ENCODE assay signal across 21 mouse cellular contexts in the genomic region with DNA sequence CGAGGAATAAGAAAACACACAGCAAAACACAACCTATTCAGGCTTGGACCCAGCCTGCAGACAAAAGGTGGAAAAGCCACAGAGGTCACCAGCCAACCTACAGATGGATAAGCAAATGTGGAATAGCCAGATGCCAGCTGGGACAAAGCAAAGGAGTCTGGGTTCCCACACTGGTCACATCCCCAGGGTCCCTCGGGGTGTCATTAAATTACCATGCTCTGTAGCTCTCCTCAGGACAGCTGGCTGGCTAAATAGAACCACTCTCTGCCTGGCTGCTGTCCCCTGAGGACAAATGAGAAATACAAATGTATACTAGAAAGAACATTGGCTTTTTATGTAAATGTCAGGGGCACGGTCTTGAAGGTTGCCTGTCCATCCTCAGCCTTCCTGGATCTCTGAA. TPM values are rescaled to one million over a fixed set of nuclear protein-coding genes. Genes with fewer than 3 reads are reported as not detected.
DNase-seq lines count a peak whose midpoint lies in the region; ATAC-seq lines count a peak whose summit lies in the region.
"Had no signal": no experiment of that assay in that cellular context is flagged by ENCODE, and none has a peak within 500 bp of the region (broad histone marks: within the 10 kb centered on the region; RNA-seq: fewer than 3 reads in every experiment).

No protein-coding gene starts in this region.

- intact Hi-C loops in heart, postnatal 25 days (cut with DNase I) = no loop called here
- intact Hi-C loops in left cerebral cortex, postnatal 14 days (cut with DNase I) = no loop called here

- 0 out of 2 replicates have a peak overlapping the region, but pooled peaks have one; percentile 12 for H3K9ac ChIP-seq in kidney, embryonic 16.5 days (replicated peaks; ENCODE audit: low read length)
- no peak overlapping the region for H3K9ac ChIP-seq in kidney, embryonic 14.5 days (ENCODE audit: low read depth, low read length)
- H3K9ac ChIP-seq in hindbrain, embryonic 13.5 days = peak overlapping the region; percentile 29; the same call in 1 of the 2 replicates
- H3K9ac ChIP-seq: limb, embryonic 15.5 days had no signal

- no peaks in the 10 kb centered on the region for H3K9me3 ChIP-seq in kidney, embryonic 16.5 days (ENCODE audit: low read length)
- H3K9me3 ChIP-seq in kidney, embryonic 14.5 days (ENCODE audit: control insufficient read depth, low read length) = no peaks in the 10 kb centered on the region
- no peaks in the 10 kb centered on the region for H3K9me3 ChIP-seq in hindbrain, embryonic 13.5 days
- H3K9me3 ChIP-seq: limb, embryonic 15.5 days had no signal

- no peak for ATAC-seq in kidney, embryonic 16.5 days (ENCODE audit: low FRiP score, low TSS enrichment)
- no peak for ATAC-seq in kidney, embryonic 14.5 days (ENCODE audit: low FRiP score, low TSS enrichment)
- no peak for ATAC-seq in hindbrain, embryonic 13.5 days (ENCODE audit: low FRiP score)
- ATAC-seq: forebrain, embryonic 14.5 days had no signal

- no peak overlapping the region for H3K4me2 ChIP-seq in kidney, embryonic 16.5 days (replicated peaks; ENCODE audit: low read depth, low read length)
- no peak overlapping the region for H3K4me2 ChIP-seq in kidney, embryonic 14.5 days (replicated peaks; ENCODE audit: low read depth, low read length)
- no peak overlapping the region for H3K4me2 ChIP-seq in hindbrain, embryonic 13.5 days
- H3K4me2 ChIP-seq: limb, embryonic 15.5 days had no signal

- no peaks in the 10 kb centered on the region for H3K36me3 ChIP-seq in kidney, embryonic 16.5 days (ENCODE audit: insufficient read depth, low read length)
- H3K36me3 ChIP-seq in kidney, embryonic 14.5 days (ENCODE audit: control insufficient read depth, insufficient read depth, low read length) = no peaks in the 10 kb centered on the region
- H3K36me3 ChIP-seq in hindbrain, embryonic 13.5 days = no peaks in the 10 kb centered on the region
- H3K36me3 ChIP-seq: limb, embryonic 15.5 days had no signal

- no peak overlapping the region for H3K4me3 ChIP-seq in kidney, embryonic 16.5 days (ENCODE audit: low read length)
- no peak overlapping the region for H3K4me3 ChIP-seq in kidney, embryonic 14.5 days (ENCODE audit: low read length)
- no peak overlapping the region for H3K4me3 ChIP-seq in hindbrain, embryonic 13.5 days
- H3K4me3 ChIP-seq: erythroblast, embryonic 14.5 days; limb, embryonic 15.5 days had no signal

- peaks cover 16% of the 10 kb centered on the region for H3K27me3 ChIP-seq in kidney, embryonic 16.5 days (ENCODE audit: insufficient read depth, low read length)
- H3K27me3 ChIP-seq in kidney, embryonic 14.5 days (ENCODE audit: control insufficient read depth, insufficient read depth, low read length) = peaks cover 21% of the 10 kb centered on the region; the same call in 1 of the 2 replicates
- H3K27me3 ChIP-seq in hindbrain, embryonic 13.5 days = peaks cover 29% of the 10 kb centered on the region

- peak; percentile 65 for DNase-seq in embryo, embryonic 11 days
- DNase-seq in retina, embryonic 14.5 days (ENCODE audit: low spot score) = peak; percentile 70
- no peak for DNase-seq in heart, postnatal 25 days (ENCODE audit: low spot score)
- no peak for DNase-seq in left cerebral cortex, postnatal 14 days (ENCODE audit: low spot score in 2 of 2)
- DNase-seq: adrenal gland, postnatal 25 days; cerebellum, adult 9-10 months; gastrocnemius, postnatal 25 days; kidney, adult 8-10 months; kidney, postnatal 4 days had no signal

- no peak overlapping the region for H3K27ac ChIP-seq in kidney, embryonic 16.5 days (ENCODE audit: low read length)
- no peak overlapping the region for H3K27ac ChIP-seq in kidney, embryonic 14.5 days (ENCODE audit: low read depth, low read length)
- peak overlapping the region; percentile 35; the same call in 1 of the 2 replicates for H3K27ac ChIP-seq in hindbrain, embryonic 13.5 days
- H3K27ac ChIP-seq: limb, embryonic 15.5 days had no signal

- 30% methylated on average over 3 of the region's 3 CpGs for WGBS in kidney, embryonic 16.5 days
- WGBS in kidney, embryonic 14.5 days = 32% methylated on average over 3 of the region's 3 CpGs
- WGBS in hindbrain, embryonic 13.5 days = 21% methylated on average over 3 of the region's 3 CpGs

- H3K4me1 ChIP-seq in kidney, embryonic 16.5 days (ENCODE audit: insufficient read depth, low read length) = peaks cover 18% of the 10 kb centered on the region
- H3K4me1 ChIP-seq in kidney, embryonic 14.5 days (ENCODE audit: control insufficient read depth, insufficient read depth, low read length) = peaks cover 6% of the 10 kb centered on the region; the same call in 1 of the 2 replicates
- peaks cover 44% of the 10 kb centered on the region for H3K4me1 ChIP-seq in hindbrain, embryonic 13.5 days (replicated peaks)

RNA-seq across cellular contexts. Expression of a gene that starts 4.6 kb away (rescaled TPM):
- polyA plus RNA-seq in kidney, embryonic 16.5 days (2015; fragmentation: Nextera tagmentation; extraction: Ambion mirVana) = 0.05 and 0.15 TPM in 2 replicates
- polyA plus RNA-seq in kidney, embryonic 14.5 days (2014; fragmentation: Nextera tagmentation; extraction: Ambion mirVana) = 0.22 TPM in 1 of 2 replicates, not detected in the other
- polyA plus RNA-seq in hindbrain, embryonic 13.5 days (2015; fragmentation: Nextera tagmentation; extraction: Ambion mirVana) = 0.09 TPM in 1 of 2 replicates, not detected in the other
- under 1 TPM; 0.06 to 0.16 TPM for total RNA-seq in heart, postnatal 25 days (2021)
- 1 to 10 TPM; 2.2 to 2.4 TPM for total RNA-seq in left cerebral cortex, postnatal 14 days (2021)
- total RNA-seq: neutrophil, adult 5-6 weeks had no signal
- polyA plus RNA-seq: erythroblast, embryonic 14.5 days; liver, embryonic 16.5 days had no signal

RNA-seq across cellular contexts. Expression of a gene that starts 18.3 kb away (rescaled TPM):
- polyA plus RNA-seq in kidney, embryonic 16.5 days (2015; fragmentation: Nextera tagmentation; extraction: Ambion mirVana) = 0.12 and 0.14 TPM in 2 replicates
- polyA plus RNA-seq in kidney, embryonic 14.5 days (2014; fragmentation: Nextera tagmentation; extraction: Ambion mirVana) = 0.29 TPM in 1 of 2 replicates, not detected in the other
- polyA plus RNA-seq in hindbrain, embryonic 13.5 days (2015; fragmentation: Nextera tagmentation; extraction: Ambion mirVana) = not detected in 2 replicates
- total RNA-seq in heart, postnatal 25 days (2021) = not detected
- under 1 TPM in 1 of 2 experiments, not detected in 1; 0.29 TPM for total RNA-seq in left cerebral cortex, postnatal 14 days (2021)
- total RNA-seq: adrenal gland, postnatal 25 days; left cerebral cortex, postnatal 10 days; neutrophil, adult 5-6 weeks had no signal
- polyA plus RNA-seq: erythroblast, embryonic 14.5 days; heart, postnatal 0 days; liver, embryonic 16.5 days; stomach, embryonic 14.5 days; thymus, postnatal 0 days had no signal

RNA-seq across cellular contexts. Expression of a gene that starts 25.8 kb away (rescaled TPM):
- 15.4 and 15.5 TPM in 2 replicates for polyA plus RNA-seq in kidney, embryonic 16.5 days (2015; fragmentation: Nextera tagmentation; extraction: Ambion mirVana)
- 9.7 and 13.0 TPM in 2 replicates for polyA plus RNA-seq in kidney, embryonic 14.5 days (2014; fragmentation: Nextera tagmentation; extraction: Ambion mirVana)
- 12.6 and 14.5 TPM in 2 replicates for polyA plus RNA-seq in hindbrain, embryonic 13.5 days (2015; fragmentation: Nextera tagmentation; extraction: Ambion mirVana)
- 1 to 10 TPM; 2.9 to 4.2 TPM for total RNA-seq in heart, postnatal 25 days (2021)
- total RNA-seq in left cerebral cortex, postnatal 14 days (2021) = 10 to 100 TPM; 10.5 to 12.1 TPM

RNA-seq across cellular contexts. Expression of a gene that starts 35.3 kb away (rescaled TPM):
- 2.3 and 3.7 TPM in 2 replicates for polyA plus RNA-seq in kidney, embryonic 16.5 days (2015; fragmentation: Nextera tagmentation; extraction: Ambion mirVana)
- polyA plus RNA-seq in kidney, embryonic 14.5 days (2014; fragmentation: Nextera tagmentation; extraction: Ambion mirVana) = 1.8 and 1.9 TPM in 2 replicates
- polyA plus RNA-seq in hindbrain, embryonic 13.5 days (2015; fragmentation: Nextera tagmentation; extraction: Ambion mirVana) = 3.3 and 3.5 TPM in 2 replicates
- 10 to 100 TPM; 45.5 to 49.2 TPM for total RNA-seq in heart, postnatal 25 days (2021)
- total RNA-seq in left cerebral cortex, postnatal 14 days (2021) = 1 to 10 TPM; 8.8 to 9.3 TPM
- total RNA-seq: neutrophil, adult 5-6 weeks had no signal
- polyA plus RNA-seq: erythroblast, embryonic 14.5 days had no signal

RNA-seq across cellular contexts. Expression of a gene that starts 55.8 kb away (rescaled TPM):
- polyA plus RNA-seq in kidney, embryonic 16.5 days (2015; fragmentation: Nextera tagmentation; extraction: Ambion mirVana) = 0.27 and 0.37 TPM in 2 replicates
- polyA plus RNA-seq in kidney, embryonic 14.5 days (2014; fragmentation: Nextera tagmentation; extraction: Ambion mirVana) = 0.11 and 0.37 TPM in 2 replicates
- 0.29 and 0.31 TPM in 2 replicates for polyA plus RNA-seq in hindbrain, embryonic 13.5 days (2015; fragmentation: Nextera tagmentation; extraction: Ambion mirVana)
- not detected for total RNA-seq in heart, postnatal 25 days (2021)
- under 1 TPM; 0.11 to 0.20 TPM for total RNA-seq in left cerebral cortex, postnatal 14 days (2021)
- total RNA-seq: gastrocnemius, postnatal 25 days; left cerebral cortex, postnatal 10 days; neutrophil, adult 5-6 weeks had no signal
- polyA plus RNA-seq: erythroblast, embryonic 14.5 days had no signal

Comparison
In these comparisons a context has a peak if more than half of its experiments do, and no peak if none do; other contexts are left out.
1. DNase-seq: peak in embryo, embryonic 11 days (single experiment) and retina, embryonic 14.5 days (single experiment); none in heart, postnatal 25 days (single experiment) and left cerebral cortex, postnatal 14 days (0 of 2).